Mouse (Mus musculus): ENCODE measurements around the gene Sav1. TPM values are rescaled to one million over a fixed set of nuclear protein-coding genes. Genes with fewer than 3 reads are reported as not detected.

Gene Sav1
- polyA plus RNA-seq, 1 experiment from 2014 or later, result 6.8 TPM

DNA sequence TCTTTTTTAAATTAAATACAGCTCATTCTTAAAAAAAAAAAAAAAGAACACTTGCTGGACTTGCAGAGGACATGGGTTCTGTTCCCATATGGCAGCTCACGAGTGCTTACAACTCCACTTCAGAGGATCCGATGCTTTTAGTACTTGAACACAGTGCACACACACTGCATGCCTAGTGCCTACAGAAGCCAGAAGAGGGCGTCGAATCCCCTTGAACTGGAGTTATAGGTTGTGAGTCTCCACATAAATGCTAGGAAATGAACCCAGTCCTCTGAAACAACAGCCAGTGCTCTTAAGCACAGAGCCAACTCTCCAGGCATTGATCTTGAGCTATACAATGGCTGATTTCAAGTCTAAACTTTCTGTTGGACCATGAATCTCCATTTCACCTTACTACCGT is 3.9 kb downstream of the Sav1 start:
- no peak for DNase-seq (ENCODE audit: low spot score)
- peaks cover 5% of the 10 kb centered on the region for H3K4me1 ChIP-seq
- peaks cover 56% of the 10 kb centered on the region for H3K36me3 ChIP-seq
- no peak overlapping the region for H3K4me3 ChIP-seq
- no peaks in the 10 kb centered on the region for H3K9me3 ChIP-seq
- H3K27me3 ChIP-seq (ENCODE audit: insufficient read depth, poor library complexity, severe bottlenecking), result no peaks in the 10 kb centered on the region
- H3K27ac ChIP-seq, result no peak overlapping the region
- WGBS, result 76% methylated on average over 5 of the region's 5 CpGs

DNA sequence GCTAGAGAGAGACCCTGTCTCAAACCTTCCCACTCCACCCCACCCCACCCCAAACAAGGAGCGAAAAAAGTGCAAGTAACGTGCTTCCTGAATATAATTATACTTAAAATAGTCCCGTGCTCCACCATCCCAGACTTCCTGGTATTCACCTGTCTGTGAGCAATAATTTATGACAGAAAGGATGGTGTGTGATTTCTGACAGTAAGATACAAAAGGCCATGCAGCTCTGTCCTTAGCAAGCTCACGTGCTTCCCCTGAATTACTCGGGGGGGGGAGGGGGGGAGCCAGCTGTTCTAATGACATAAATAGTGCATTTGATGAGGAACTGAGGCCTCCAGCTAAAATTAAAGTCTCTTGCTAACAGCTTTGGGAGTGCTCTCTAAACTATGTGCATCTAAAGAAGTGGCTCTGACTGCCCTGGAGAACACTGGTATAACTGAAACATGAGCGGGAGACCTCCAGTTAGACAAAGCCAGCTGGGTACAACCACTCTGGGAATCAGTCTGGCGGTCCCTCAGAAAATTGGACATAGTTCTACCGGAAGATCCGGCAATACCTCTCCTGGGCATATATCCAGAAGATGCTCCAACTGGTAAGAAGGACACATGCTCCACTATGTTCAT is 9.3 kb downstream of the Sav1 start:
- no peak for DNase-seq (ENCODE audit: low spot score)
- Histone ChIP-seq H3K27me3 (ENCODE audit: insufficient read depth, poor library complexity, severe bottlenecking) (no peaks in the 10 kb centered on the region), H3K27ac (no peak overlapping the region), H3K4me1 (peaks cover 2% of the 10 kb centered on the region; the same call in 1 of the 2 replicates), H3K36me3 (peaks cover 51% of the 10 kb centered on the region), H3K9me3 (no peaks in the 10 kb centered on the region), H3K4me3 (no peak overlapping the region)
- 87% methylated on average over 9 of the region's 9 CpGs for WGBS

DNA sequence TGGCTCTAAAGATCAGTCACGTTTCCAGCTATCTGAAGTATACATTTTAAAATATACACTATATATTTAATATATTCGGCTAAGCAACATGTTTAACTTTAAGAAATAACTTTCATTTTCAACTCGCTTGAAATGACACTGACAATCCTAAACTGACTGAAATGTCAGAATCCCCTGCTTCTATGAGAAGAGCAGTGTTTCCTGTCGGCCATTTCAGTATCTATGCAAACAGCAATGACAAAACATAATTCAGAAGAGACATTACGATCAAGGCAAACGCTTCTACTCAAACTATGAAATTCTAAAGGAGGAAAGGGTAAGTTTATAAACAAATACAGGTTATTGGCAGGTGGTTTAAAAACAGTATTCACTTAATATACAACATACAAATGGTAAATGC is 10.1 kb downstream of the Sav1 start:
- Histone ChIP-seq H3K4me3 (no peak overlapping the region), H3K4me1 (peaks cover 2% of the 10 kb centered on the region; the same call in 1 of the 2 replicates), H3K27ac (no peak overlapping the region), H3K9me3 (no peaks in the 10 kb centered on the region), H3K36me3 (peaks cover 51% of the 10 kb centered on the region), H3K27me3 (ENCODE audit: insufficient read depth, poor library complexity, severe bottlenecking) (no peaks in the 10 kb centered on the region)
- 89% methylated on average over 6 of the region's 6 CpGs for WGBS
- DNase-seq (ENCODE audit: low spot score), result no peak

DNA sequence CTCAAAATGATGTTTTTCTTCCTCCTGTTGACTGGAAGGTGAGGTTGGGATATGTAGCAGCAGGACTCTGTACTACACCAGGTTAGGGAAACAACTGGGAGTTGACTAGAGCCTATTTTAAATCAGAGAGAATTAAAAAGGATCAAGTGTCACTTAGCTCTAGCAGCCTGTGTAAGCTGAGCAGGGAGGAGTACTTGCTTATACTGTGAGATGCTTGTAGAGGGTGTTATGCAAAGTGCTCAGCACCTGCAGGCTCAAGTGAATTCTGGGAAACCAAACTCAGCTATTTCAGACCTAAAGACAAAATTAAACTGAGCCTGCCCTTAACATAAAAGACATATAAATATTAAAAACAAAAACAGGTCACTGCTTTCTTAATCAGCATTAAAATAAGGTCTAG is 13.1 kb downstream of the Sav1 start:
- H3K9me3 ChIP-seq, result no peaks in the 10 kb centered on the region
- no peak for DNase-seq (ENCODE audit: low spot score)
- H3K27me3 ChIP-seq (ENCODE audit: insufficient read depth, poor library complexity, severe bottlenecking), result no peaks in the 10 kb centered on the region
- peaks cover 55% of the 10 kb centered on the region for H3K36me3 ChIP-seq
- no peak overlapping the region for H3K4me3 ChIP-seq
- H3K4me1 ChIP-seq, result peaks cover 2% of the 10 kb centered on the region; the same call in 1 of the 2 replicates
- H3K27ac ChIP-seq, result no peak overlapping the region

GRCm38 (mm10) chr12:69968154-69968553 is 18.6 kb downstream of the Sav1 start:
- Histone ChIP-seq H3K4me3 (no peak overlapping the region), H3K27me3 (ENCODE audit: insufficient read depth, poor library complexity, severe bottlenecking) (no peaks in the 10 kb centered on the region), H3K27ac (no peak overlapping the region), H3K9me3 (no peaks in the 10 kb centered on the region), H3K36me3 (peaks cover 91% of the 10 kb centered on the region), H3K4me1 (no peaks in the 10 kb centered on the region)
- WGBS, result 61% methylated on average over 5 of the region's 5 CpGs
- no peak for DNase-seq (ENCODE audit: low spot score)

DNA sequence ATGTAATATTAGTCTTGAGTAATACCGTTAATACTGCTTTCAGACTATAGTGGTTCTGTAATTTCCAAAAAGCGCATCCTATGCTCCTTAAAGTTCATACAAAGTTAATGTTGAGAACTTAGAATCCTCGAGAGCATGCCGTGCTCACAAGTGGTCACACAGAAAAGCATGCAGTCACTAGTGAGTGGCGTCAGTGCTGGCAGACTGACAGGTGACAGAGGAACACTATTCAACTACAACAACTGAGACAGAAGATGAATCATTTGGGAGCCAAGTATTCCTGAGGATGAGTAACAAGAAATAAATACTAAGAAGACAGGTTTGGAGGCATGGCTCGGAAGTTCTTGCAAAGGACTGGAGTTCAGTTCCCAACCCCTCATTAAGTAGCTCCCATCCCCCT is 19.7 kb downstream of the Sav1 start:
- no peak overlapping the region for H3K4me3 ChIP-seq
- no peaks in the 10 kb centered on the region for H3K4me1 ChIP-seq
- peaks cover 94% of the 10 kb centered on the region for H3K36me3 ChIP-seq
- H3K27ac ChIP-seq, result no peak overlapping the region
- 91% methylated on average over 6 of the region's 6 CpGs for WGBS
- H3K9me3 ChIP-seq, result no peaks in the 10 kb centered on the region
- H3K27me3 ChIP-seq (ENCODE audit: insufficient read depth, poor library complexity, severe bottlenecking), result no peaks in the 10 kb centered on the region
- DNase-seq (ENCODE audit: low spot score), result no peak

GRCm38 (mm10) chr12:69966071-69966470 is 20.7 kb downstream of the Sav1 start:
- Histone ChIP-seq H3K4me1 (no peaks in the 10 kb centered on the region), H3K27me3 (ENCODE audit: insufficient read depth, poor library complexity, severe bottlenecking) (no peaks in the 10 kb centered on the region), H3K9me3 (no peaks in the 10 kb centered on the region), H3K36me3 (peaks cover 93% of the 10 kb centered on the region), H3K4me3 (no peak overlapping the region), H3K27ac (no peak overlapping the region)
- no peak for DNase-seq (ENCODE audit: low spot score)
- 67% methylated on average over 5 of the region's 5 CpGs for WGBS

- 90% methylated on average over 3 of the region's 3 CpGs for WGBS
- H3K9me3 ChIP-seq, result no peaks in the 10 kb centered on the region
- H3K4me1 ChIP-seq, result no peaks in the 10 kb centered on the region
- H3K36me3 ChIP-seq, result peaks cover 93% of the 10 kb centered on the region
- no peak for DNase-seq (ENCODE audit: low spot score)
- H3K4me3 ChIP-seq, result no peak overlapping the region
- no peaks in the 10 kb centered on the region for H3K27me3 ChIP-seq (ENCODE audit: insufficient read depth, poor library complexity, severe bottlenecking)
- H3K27ac ChIP-seq, result no peak overlapping the region
Observed at GRCm38 (mm10) chr12:69965644-69966043, 21.2 kb downstream of the Sav1 start.

DNA sequence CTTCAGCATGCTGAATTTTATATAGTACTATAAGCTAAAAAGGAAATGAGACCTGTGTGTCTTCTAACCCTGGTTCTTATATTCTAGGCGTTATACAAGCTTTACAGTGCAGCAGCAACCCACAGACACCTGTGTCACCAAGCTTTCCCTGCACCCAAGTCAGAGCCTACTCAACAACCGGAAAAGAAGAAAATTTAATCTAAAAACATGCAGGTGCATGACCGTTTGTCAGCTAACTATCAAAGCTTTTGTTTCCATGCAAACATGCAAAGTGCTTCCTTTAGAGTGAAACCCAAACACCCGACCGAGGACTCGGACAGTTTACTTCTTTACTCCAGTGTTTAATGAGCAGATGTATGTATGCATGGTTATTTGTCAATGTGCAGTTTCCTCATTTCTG is 23.7 kb downstream of the Sav1 start:
- H3K27ac ChIP-seq, result no peak overlapping the region
- WGBS, result 90% methylated on average over 6 of the region's 6 CpGs
- no peaks in the 10 kb centered on the region for H3K27me3 ChIP-seq (ENCODE audit: insufficient read depth, poor library complexity, severe bottlenecking)
- H3K4me1 ChIP-seq, result no peaks in the 10 kb centered on the region
- no peak overlapping the region for H3K4me3 ChIP-seq
- H3K9me3 ChIP-seq, result no peaks in the 10 kb centered on the region
- no peak for DNase-seq (ENCODE audit: low spot score)
- H3K36me3 ChIP-seq, result peaks cover 76% of the 10 kb centered on the region

- H3K4me1 ChIP-seq, result no peaks in the 10 kb centered on the region
- no peak overlapping the region for H3K4me3 ChIP-seq
- peaks cover 69% of the 10 kb centered on the region for H3K36me3 ChIP-seq
- H3K27ac ChIP-seq, result no peak overlapping the region
- H3K27me3 ChIP-seq (ENCODE audit: insufficient read depth, poor library complexity, severe bottlenecking), result no peaks in the 10 kb centered on the region
- 61% methylated on average over 4 of the region's 4 CpGs for WGBS
- DNase-seq (ENCODE audit: low spot score), result no peak
- H3K9me3 ChIP-seq, result no peaks in the 10 kb centered on the region
Observed at GRCm38 (mm10) chr12:69962468-69962867, 24.3 kb downstream of the Sav1 start.

GRCm38 (mm10) chr12:69957378-69957777 is 29.4 kb downstream of the Sav1 start:
- DNase-seq (ENCODE audit: low spot score), result no peak
- Histone ChIP-seq H3K27me3 (ENCODE audit: insufficient read depth, poor library complexity, severe bottlenecking) (no peaks in the 10 kb centered on the region), H3K4me3 (no peak overlapping the region), H3K36me3 (peaks cover 32% of the 10 kb centered on the region), H3K4me1 (no peaks in the 10 kb centered on the region), H3K9me3 (no peaks in the 10 kb centered on the region), H3K27ac (no peak overlapping the region)
- 82% methylated on average over 2 of the region's 2 CpGs for WGBS

GRCm38 (mm10) chr12:69947502-69947901 is 39.3 kb downstream of the Sav1 start:
- DNase-seq (ENCODE audit: low spot score), result no peak
- no peaks in the 10 kb centered on the region for H3K27me3 ChIP-seq (ENCODE audit: insufficient read depth, poor library complexity, severe bottlenecking)
- H3K4me1 ChIP-seq, result no peaks in the 10 kb centered on the region
- H3K27ac ChIP-seq, result no peak overlapping the region
- 62% methylated on average over 3 of the region's 3 CpGs for WGBS
- no peaks in the 10 kb centered on the region for H3K9me3 ChIP-seq
- no peak overlapping the region for H3K4me3 ChIP-seq
- no peaks in the 10 kb centered on the region for H3K36me3 ChIP-seq

DNA sequence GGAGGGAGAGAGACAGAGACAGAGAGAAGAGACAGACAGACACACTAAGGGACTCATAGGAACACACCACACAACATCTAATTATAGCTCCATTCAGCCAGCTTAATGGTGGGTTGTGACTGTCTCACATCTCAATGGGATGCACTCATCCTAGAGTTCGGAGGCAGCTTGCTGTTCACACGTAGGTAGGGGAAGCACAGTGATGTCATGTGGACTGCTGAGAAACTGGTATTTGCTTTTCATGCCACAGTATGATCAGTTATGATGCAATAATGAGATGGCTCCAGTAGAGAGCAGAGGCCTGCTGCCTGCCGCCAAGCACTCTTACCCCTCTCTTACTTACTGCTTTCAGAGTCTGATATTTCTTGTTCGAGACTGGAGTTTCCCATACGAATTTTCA is 40.9 kb downstream of the Sav1 start:
- H3K27ac ChIP-seq, result no peak overlapping the region
- H3K9me3 ChIP-seq, result no peaks in the 10 kb centered on the region
- no peaks in the 10 kb centered on the region for H3K36me3 ChIP-seq
- no peak for DNase-seq (ENCODE audit: low spot score)
- H3K27me3 ChIP-seq (ENCODE audit: insufficient read depth, poor library complexity, severe bottlenecking), result no peaks in the 10 kb centered on the region
- no peaks in the 10 kb centered on the region for H3K4me1 ChIP-seq
- no peak overlapping the region for H3K4me3 ChIP-seq
- WGBS, result 83% methylated on average over 5 of the region's 5 CpGs

GRCm38 (mm10) chr12:69941655-69942329 is 45.0 kb downstream of the Sav1 start:
- Histone ChIP-seq H3K4me1 (no peaks in the 10 kb centered on the region), H3K4me3 (no peak overlapping the region), H3K9me3 (no peaks in the 10 kb centered on the region), H3K27me3 (ENCODE audit: insufficient read depth, poor library complexity, severe bottlenecking) (no peaks in the 10 kb centered on the region), H3K27ac (no peak overlapping the region), H3K36me3 (peaks cover 5% of the 10 kb centered on the region; the same call in 1 of the 2 replicates)
- no peak for DNase-seq (ENCODE audit: low spot score)
- 55% methylated on average over 1 of the region's 1 CpGs for WGBS
